Mouse (Mus musculus) c-Kit-positive CD71-positive TER-119-positive erythroid progenitor cells, embryonic 14.5 days (primary cell): ENCODE measurements at regions not wholly inside any gene's neighbourhood (a gene's known extent, or its start where the extent isn't known, plus 50 kb on each side); places are given as distances from the start of the nearest gene placed in this dataset.

Experiments used
- DNase-seq: peaks from one replicate; pipeline ENCODE4 v3.0.0-alpha.2; 2013; ENCODE audit warnings: low spot score

- DNase-seq = no peak
Measured at GRCm38 (mm10) chr11:37623290-37623689, 387.5 kb upstream of the Tenm2 start.

GRCm38 (mm10) chr11:37600533-37600932, 364.8 kb upstream of the Tenm2 start:
- DNase-seq = no peak

- no peak for DNase-seq
Measured at GRCm38 (mm10) chr11:37582236-37582635, 346.5 kb upstream of the Tenm2 start.

GRCm38 (mm10) chr11:37533624-37534023, 297.9 kb upstream of the Tenm2 start:
- DNase-seq = no peak

- DNase-seq = no peak
Measured at GRCm38 (mm10) chr11:37532476-37532875, 296.7 kb upstream of the Tenm2 start.

- no peak for DNase-seq
Measured at GRCm38 (mm10) chr11:37498463-37499015, 262.8 kb upstream of the Tenm2 start.

GRCm38 (mm10) chr11:37497874-37498273, 262.1 kb upstream of the Tenm2 start:
- DNase-seq = no peak

DNA sequence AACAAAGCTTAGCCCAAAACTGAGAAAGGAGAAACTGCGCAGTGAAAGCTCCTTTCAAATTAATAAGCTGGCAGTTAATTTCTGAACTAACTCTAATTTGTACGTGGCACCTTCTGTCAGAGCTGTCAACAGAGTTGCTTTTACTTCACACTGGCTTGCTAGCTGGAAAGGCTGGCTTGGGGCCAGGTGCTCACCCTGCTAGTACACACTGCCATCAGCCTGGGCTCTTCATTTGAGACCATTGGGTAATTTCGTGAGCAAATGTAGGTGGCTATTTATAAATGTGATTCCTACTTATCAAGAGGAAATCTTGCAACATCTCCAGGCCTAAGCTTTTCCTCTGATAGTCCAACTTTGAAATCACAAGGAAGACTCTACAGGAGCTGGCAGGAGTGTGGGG, 244.5 kb upstream of the Tenm2 start:
- no peak for DNase-seq

GRCm38 (mm10) chr11:37478970-37479482, 243.3 kb upstream of the Tenm2 start:
- no peak for DNase-seq

DNA sequence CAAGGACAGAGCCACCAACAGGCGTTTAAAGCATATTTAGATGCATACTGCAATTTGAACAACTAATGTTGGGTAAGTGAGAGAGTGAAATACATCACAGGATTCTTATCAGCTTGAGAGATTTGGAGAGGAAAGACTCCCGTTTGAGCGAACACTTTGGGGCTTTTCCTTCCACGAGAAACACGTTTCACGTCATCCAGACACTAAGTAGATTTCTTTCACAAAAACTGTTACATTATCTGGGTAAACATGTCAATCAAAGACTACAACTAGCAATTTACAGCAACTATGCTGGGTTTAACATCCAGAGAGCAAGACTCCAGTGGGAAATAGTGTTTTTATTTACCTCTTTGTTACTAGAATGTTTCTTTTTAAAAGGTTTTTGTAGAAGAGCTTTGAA, 238.3 kb upstream of the Tenm2 start:
- no peak for DNase-seq

DNA sequence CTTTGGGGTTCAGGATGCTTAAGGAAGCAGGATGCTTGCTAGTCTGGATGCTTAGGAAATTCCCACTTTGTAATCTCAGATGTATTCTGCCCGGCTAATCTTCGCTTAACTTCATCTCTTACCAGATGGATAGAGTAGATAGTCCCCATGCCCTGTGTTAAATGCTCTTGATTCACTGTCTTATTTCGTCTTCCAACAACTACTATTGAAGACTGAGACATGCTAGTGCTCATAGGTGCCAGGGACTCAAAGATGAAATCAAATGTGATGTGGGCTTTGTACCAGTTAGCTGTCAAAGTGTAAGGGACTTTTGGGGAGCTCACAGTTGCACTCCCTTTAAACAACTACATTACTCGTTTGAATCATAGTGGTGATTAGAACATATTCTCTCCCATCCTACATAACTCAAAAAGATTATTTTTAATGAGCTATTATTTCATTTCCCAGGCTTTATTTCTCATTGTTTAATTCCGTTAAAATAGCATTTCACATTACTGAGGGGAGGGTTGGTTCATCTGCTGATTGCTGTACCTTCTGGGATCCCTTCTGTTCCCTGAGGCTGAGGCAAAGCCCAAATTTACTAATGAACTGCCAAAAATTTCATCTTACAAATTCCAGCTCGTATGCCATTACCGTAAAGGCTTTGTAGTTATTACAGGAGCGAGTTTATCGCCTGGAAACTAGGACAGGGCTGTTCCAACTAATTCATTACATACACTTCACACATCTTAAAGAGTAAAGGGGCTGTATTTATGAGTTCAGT, 228.1 kb upstream of the Tenm2 start:
- DNase-seq = no peak

DNA sequence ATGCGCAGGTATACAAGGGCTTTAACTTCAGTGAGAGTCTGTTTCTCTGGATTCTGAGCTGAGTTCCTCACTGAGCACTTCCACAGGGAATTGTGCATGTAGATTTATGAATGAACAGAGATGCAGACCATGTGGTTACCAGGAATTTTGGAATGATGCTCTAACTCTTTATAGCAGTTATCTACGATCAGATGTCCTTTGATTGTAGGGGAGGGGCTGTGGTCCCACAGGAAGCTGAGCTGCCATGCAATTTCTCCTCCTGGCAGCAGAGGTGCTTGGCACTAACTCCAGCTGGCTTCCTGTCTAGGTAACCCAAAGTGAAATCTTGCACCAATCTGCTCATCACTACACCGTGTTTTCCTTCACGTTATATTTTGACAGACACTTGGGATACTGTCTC, 226.6 kb upstream of the Tenm2 start:
- no peak for DNase-seq

- DNase-seq = no peak
Measured at GRCm38 (mm10) chr11:37447361-37447760, 211.6 kb upstream of the Tenm2 start.

- DNase-seq = no peak
Measured at GRCm38 (mm10) chr11:37446626-37447025, 210.9 kb upstream of the Tenm2 start.

DNA sequence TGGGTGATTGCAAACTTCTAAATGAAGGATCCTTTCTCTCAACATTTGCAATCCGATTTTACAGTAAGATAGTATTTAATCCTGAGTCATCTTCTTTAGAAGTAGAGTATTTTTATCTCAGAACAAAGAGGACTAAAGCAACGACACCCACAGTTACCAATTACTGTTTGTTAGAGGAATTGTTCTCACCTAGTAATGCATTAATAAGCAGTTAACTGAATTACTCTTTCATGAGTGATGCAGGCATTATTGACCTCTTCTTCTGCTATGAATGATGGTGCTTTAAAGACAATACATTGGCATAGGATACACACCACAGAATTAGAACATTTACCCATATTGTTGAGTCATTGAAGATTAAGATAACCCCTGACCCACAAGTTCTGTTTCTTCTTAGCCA, 207.0 kb upstream of the Tenm2 start:
- no peak for DNase-seq

GRCm38 (mm10) chr11:37434600-37434999, 198.8 kb upstream of the Tenm2 start:
- DNase-seq = no peak

GRCm38 (mm10) chr11:37424312-37425169, 188.8 kb upstream of the Tenm2 start:
- no peak for DNase-seq

DNA sequence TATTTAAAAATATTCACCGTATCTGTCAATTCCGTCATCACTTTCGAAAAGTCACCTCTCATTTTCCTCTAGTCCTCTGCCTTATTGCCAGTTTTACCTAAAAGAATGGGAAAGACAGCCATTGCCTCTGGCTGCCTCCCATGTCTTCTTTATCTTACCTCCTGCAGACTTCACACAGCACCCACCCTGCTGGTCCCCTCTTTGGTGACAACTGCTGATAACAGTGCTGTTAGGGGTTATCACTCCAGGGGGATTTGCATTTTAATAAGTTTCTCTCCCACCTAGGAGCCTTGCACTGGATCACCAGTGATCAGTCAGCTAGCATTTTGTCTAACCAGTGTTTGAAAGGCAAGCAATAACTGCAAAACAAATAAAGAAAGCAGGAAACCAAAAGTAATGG, 177.1 kb upstream of the Tenm2 start:
- DNase-seq = peak; percentile 29

DNA sequence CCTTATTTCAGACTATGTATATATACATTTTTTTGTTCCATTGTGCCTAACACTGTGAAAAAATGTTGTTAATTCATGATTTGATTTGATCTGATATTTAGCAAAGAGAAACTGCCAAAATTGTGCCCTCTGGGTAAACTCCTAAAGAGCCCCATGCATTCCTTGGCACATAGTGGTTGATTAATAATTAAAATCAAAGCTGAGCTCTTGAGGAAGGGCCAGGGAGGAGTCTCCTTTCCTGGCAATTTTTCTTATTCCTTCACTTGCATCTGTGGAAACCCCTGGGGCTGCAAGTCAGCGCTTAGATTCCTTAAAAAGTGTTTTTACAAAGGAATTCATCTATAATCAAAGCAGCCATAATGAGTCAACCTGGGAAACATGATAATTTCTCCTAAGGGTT, 132.2 kb upstream of the Tenm2 start:
- DNase-seq = no peak

DNA sequence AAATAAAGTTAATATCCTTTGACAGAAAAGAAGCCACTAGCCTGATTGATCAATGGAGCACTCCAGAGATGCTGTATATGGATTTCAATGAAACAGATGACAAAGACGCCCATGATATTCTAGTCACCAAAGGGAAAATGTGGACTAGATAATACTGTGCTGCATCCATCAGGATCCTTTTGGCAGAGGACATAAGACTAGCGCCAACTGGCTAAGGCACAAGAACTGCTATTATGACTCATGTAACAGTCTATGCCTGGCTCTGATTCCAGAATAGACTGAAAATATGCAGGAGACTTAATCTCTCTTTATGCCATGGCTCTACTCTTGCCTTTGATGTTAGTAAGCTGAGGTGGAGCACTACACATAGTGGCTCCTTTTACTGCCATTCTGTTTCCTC, 128.7 kb upstream of the Tenm2 start:
- DNase-seq = no peak

- DNase-seq = no peak
Measured at GRCm38 (mm10) chr11:37355074-37355473, 119.3 kb upstream of the Tenm2 start.

- DNase-seq = no peak
Measured at GRCm38 (mm10) chr11:37309691-37310090, 73.9 kb upstream of the Tenm2 start.

DNA sequence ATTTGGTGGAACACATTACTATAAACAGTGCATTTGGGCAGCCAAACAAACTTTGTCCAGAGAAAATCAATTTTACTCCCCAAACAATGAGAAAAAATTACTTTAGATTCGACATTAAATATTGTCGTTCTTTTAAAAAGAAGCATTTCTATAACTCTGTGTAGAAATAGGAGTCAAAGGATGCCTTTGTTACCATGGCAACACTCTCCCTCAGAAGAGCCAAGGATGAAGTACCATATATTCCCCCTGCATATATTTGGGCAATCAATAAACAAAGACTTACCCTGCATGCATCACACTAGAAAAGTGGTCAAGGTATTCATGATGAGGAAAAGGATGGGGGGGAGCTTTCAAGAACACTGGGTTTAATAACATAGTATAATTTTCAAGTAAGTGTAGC, 70.9 kb upstream of the Tenm2 start:
- DNase-seq = no peak
